Mouse (Mus musculus) heart, postnatal 0 days (tissue): Measurements from ENCODE around the gene Zranb1.
A peak's percentile ranks its signal among the peaks of the same experiment; 100 is the strongest.

ENCODE experiments used
- CTCF ChIP-seq: IDR thresholded peaks from 2 replicates; pipeline ENCODE4 v1.5.1; 2016; ENCODE audit warnings: antibody characterized with exemption, control low read depth, low read depth
- EP300 ChIP-seq: IDR thresholded peaks from 2 replicates; pipeline ENCODE4 v1.6.1; 2016; ENCODE audit warnings: antibody characterized with exemption, low read depth

DNA sequence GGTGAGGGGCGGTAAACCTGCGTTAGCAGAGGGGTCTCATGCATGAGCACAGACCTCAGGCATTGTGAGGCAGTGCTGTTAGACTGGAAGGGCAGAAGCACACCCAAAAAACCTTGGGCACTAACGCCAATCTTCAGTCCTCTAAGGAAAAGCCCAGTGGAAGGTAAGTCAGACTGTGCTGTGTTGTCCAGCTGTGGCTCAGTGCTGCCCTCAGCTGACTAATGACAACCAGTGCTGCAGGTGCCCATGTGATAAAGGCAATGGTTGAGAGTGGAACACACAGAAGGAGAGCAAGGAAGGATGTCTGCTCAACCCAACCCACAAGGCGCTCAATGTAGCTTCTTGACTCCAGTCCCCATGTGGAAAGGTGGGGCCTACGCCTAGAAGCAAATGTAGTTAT, 65.4 kb downstream of the Zranb1 start:
- TF ChIP-seq EP300 (no peak), CTCF (peak; percentile 71)
